Mouse (Mus musculus): ENCODE results near the gene Gm20388.

- TF ChIP-seq CTCF (IDR thresholded peaks at IDR 0.05; ENCODE audit: extremely low read depth, insufficient read depth, low read length): no peak
- no peak for TF ChIP-seq POLR2A (IDR thresholded peaks at IDR 0.05; ENCODE audit: extremely low read depth, insufficient read depth, low read length)
Observed at GRCm38 (mm10) chr8:120232398-120232797, 321.8 kb downstream of the Gm20388 start.

Measured in cortical plate, adult 2 months (tissue).